Mouse (Mus musculus) ZHBTc4 (cell line): ENCODE results near the gene Faah.
A peak's percentile ranks its signal among the peaks of the same experiment; 100 is the strongest.

ENCODE experiments used
- DNase-seq: peaks from one replicate; pipeline ENCODE4 v3.0.0-alpha.2; 2011; ENCODE audit warnings: low read depth, low spot score

The Faah gene

GRCm38 (mm10) chr4:116000671-116001070, 17.1 kb downstream of the Faah start:
- DNase-seq, result no peak

GRCm38 (mm10) chr4:115996729-115997128, 21.0 kb downstream of the Faah start:
- DNase-seq, result no peak

GRCm38 (mm10) chr4:115995376-115995730, 22.4 kb downstream of the Faah start:
- no peak for DNase-seq

GRCm38 (mm10) chr4:115994662-115995375, 22.9 kb downstream of the Faah start:
- no peak for DNase-seq

- no peak for DNase-seq
Measured at GRCm38 (mm10) chr4:115989382-115989781, 28.3 kb downstream of the Faah start.

- no peak for DNase-seq
Measured at GRCm38 (mm10) chr4:115987858-115988530, 29.7 kb downstream of the Faah start.

- DNase-seq, result no peak
Measured at GRCm38 (mm10) chr4:115987436-115987835, 30.3 kb downstream of the Faah start.

GRCm38 (mm10) chr4:115984967-115985366, 32.8 kb downstream of the Faah start:
- peak; percentile 82 for DNase-seq

GRCm38 (mm10) chr4:115984111-115984510, 33.6 kb downstream of the Faah start:
- peak; percentile 88 for DNase-seq

- DNase-seq, result peak; percentile 83
Measured at GRCm38 (mm10) chr4:115980676-115981075, 37.0 kb downstream of the Faah start.

GRCm38 (mm10) chr4:115979437-115979836, 38.3 kb downstream of the Faah start:
- peak; percentile 80 for DNase-seq

GRCm38 (mm10) chr4:115978911-115979310, 38.8 kb downstream of the Faah start:
- DNase-seq, result no peak

GRCm38 (mm10) chr4:115972543-115972942, 45.2 kb downstream of the Faah start:
- DNase-seq, result no peak

GRCm38 (mm10) chr4:115964446-115964845, 53.3 kb downstream of the Faah start:
- no peak for DNase-seq

GRCm38 (mm10) chr4:115963751-115964150, 54.0 kb downstream of the Faah start:
- no peak for DNase-seq

- DNase-seq, result peak; percentile 88
Measured at GRCm38 (mm10) chr4:115962671-115963412, 54.9 kb downstream of the Faah start.

- DNase-seq, result no peak
Measured at GRCm38 (mm10) chr4:115961991-115962390, 55.7 kb downstream of the Faah start.

GRCm38 (mm10) chr4:115959546-115959945, 58.2 kb downstream of the Faah start:
- peak; percentile 72 for DNase-seq

- DNase-seq, result peak; percentile 39
Measured at GRCm38 (mm10) chr4:115955494-115955775, 62.3 kb downstream of the Faah start.

GRCm38 (mm10) chr4:115954656-115955493, 62.9 kb downstream of the Faah start:
- peak; percentile 77 for DNase-seq

GRCm38 (mm10) chr4:115953559-115953958, 64.2 kb downstream of the Faah start:
- DNase-seq, result no peak

GRCm38 (mm10) chr4:115952758-115953157, 65.0 kb downstream of the Faah start:
- peak; percentile 78 for DNase-seq
